Mouse (Mus musculus) MEL (cell line): ENCODE data around the gene Cilp. TPM values are rescaled to one million over a fixed set of nuclear protein-coding genes. Genes with fewer than 3 reads are reported as not detected.

Experiments used
- DNase-seq: peaks from one replicate; pipeline ENCODE4 v3.0.0; 2011; ENCODE audit warnings: low read depth, low spot score
- H3K27ac ChIP-seq: 2 replicates; pipeline ENCODE4 v1.5.1; 2012; ENCODE audit warnings: low read depth, mild to moderate bottlenecking, control low read depth, low read length, moderate library complexity; ENCODE audit not compliant: control insufficient read depth
- H3K27me3 ChIP-seq, 2 experiments: fragments of 150-350 bp in 1 of 2; sonication (generic) in 1 of 2; 2 replicates each; pipeline ENCODE4 v1.6.1; 2012; ENCODE audit warnings: low read length in 2 of 2, mild to moderate bottlenecking in 2 of 2, improper control_type of control experiment in 1 of 2, moderate library complexity in 1 of 2; ENCODE audit not compliant: insufficient read depth in 2 of 2, control insufficient read depth in 1 of 2
- H3K36me3 ChIP-seq, 2 experiments: 2 replicates each; pipeline ENCODE4 v1.6.1; 2012 to 2014; ENCODE audit warnings: low read length in 2 of 2, improper control_type of control experiment in 1 of 2, inconsistent platforms in 1 of 2, mild to moderate bottlenecking in 1 of 2; ENCODE audit not compliant: insufficient read depth in 2 of 2, control insufficient read depth in 1 of 2
- H3K4me1 ChIP-seq, 2 experiments: fragments of 150-350 bp in 1 of 2; sonication (generic) in 1 of 2; 2 replicates each; pipeline ENCODE4 v1.6.1; 2012; ENCODE audit warnings: low read length in 2 of 2, improper control_type of control experiment in 1 of 2, mild to moderate bottlenecking in 1 of 2; ENCODE audit not compliant: insufficient read depth in 2 of 2, control insufficient read depth in 1 of 2
- H3K4me3 ChIP-seq, 2 experiments: fragments of 150-350 bp in 1 of 2; sonication (generic) in 1 of 2; 2 replicates each; pipeline ENCODE4 v1.5.1; 2012; ENCODE audit warnings: low read depth in 2 of 2, low read length in 2 of 2, mild to moderate bottlenecking in 2 of 2, moderate library complexity in 2 of 2, control low read depth in 1 of 2, improper control_type of control experiment in 1 of 2; ENCODE audit not compliant: control insufficient read depth in 1 of 2, insufficient read depth in 1 of 2
- H3K79me2 ChIP-seq: 2 replicates; pipeline ENCODE4 v1.6.1; 2012; ENCODE audit warnings: mild to moderate bottlenecking, low read length, moderate library complexity; ENCODE audit not compliant: control insufficient read depth, poor library complexity, insufficient read depth
- H3K9ac ChIP-seq: 2 replicates; pipeline ENCODE4 v1.6.1; 2012; ENCODE audit warnings: low read depth, mild to moderate bottlenecking, control low read depth, low read length, moderate library complexity; ENCODE audit not compliant: control insufficient read depth, poor library complexity, severe bottlenecking
- H3K9me3 ChIP-seq: fragments of 150-350 bp; sonication (generic); replicated peaks from 2 replicates; pipeline ENCODE4 v1.6.1; 2012; ENCODE audit warnings: mild to moderate bottlenecking, low read length, improper control_type of control experiment, moderate library complexity; ENCODE audit not compliant: insufficient read depth
- CHD1 ChIP-seq: IDR thresholded peaks from 2 replicates; pipeline ENCODE4 v1.6.1; 2012; ENCODE audit warnings: low read depth, mild to moderate bottlenecking, inconsistent platforms, low read length, improper control_type of control experiment
- CHD2 ChIP-seq: IDR thresholded peaks from 2 replicates; pipeline ENCODE4 v1.6.1; 2011; ENCODE audit warnings: low read length, improper control_type of control experiment
- E2F4 ChIP-seq: IDR thresholded peaks from 2 replicates; pipeline ENCODE4 v1.6.1; 2011; ENCODE audit warnings: low read depth, low read length, improper control_type of control experiment, borderline replicate concordance
- ELF1 ChIP-seq: IDR thresholded peaks from 2 replicates; pipeline ENCODE4 v1.6.1; 2014; ENCODE audit warnings: low read depth, mild to moderate bottlenecking, inconsistent platforms, low read length, improper control_type of control experiment, moderate library complexity
- ETS1 ChIP-seq: IDR thresholded peaks from 2 replicates; pipeline ENCODE4 v1.6.1; 2012; ENCODE audit warnings: low read depth, mild to moderate bottlenecking, inconsistent platforms, low read length, improper control_type of control experiment, moderate library complexity
- GABPA ChIP-seq: IDR thresholded peaks from 2 replicates; pipeline ENCODE4 v1.6.1; 2012; ENCODE audit warnings: low read depth, mild to moderate bottlenecking, inconsistent platforms, low read length, improper control_type of control experiment, moderate library complexity
- HCFC1 ChIP-seq: IDR thresholded peaks from 2 replicates; pipeline ENCODE4 v1.6.1; 2012; ENCODE audit warnings: low read depth, mild to moderate bottlenecking, inconsistent platforms, low read length, improper control_type of control experiment, moderate library complexity
- KAT2A ChIP-seq: conservative IDR thresholded peaks from 2 replicates; pipeline ENCODE4 v1.6.1; 2012; ENCODE audit warnings: low read depth, low read length, improper control_type of control experiment, inconsistent platforms
- MAX ChIP-seq: IDR thresholded peaks from 2 replicates; pipeline ENCODE4 v1.6.1; 2011; ENCODE audit warnings: low read length, improper control_type of control experiment
- MAZ ChIP-seq: IDR thresholded peaks from 2 replicates; pipeline ENCODE4 v1.6.1; 2012; ENCODE audit warnings: low read depth, mild to moderate bottlenecking, inconsistent platforms, low read length, improper control_type of control experiment
- MXI1 ChIP-seq: IDR thresholded peaks from 2 replicates; pipeline ENCODE4 v1.6.1; 2011; ENCODE audit warnings: mild to moderate bottlenecking, low read depth, low read length, improper control_type of control experiment
- MYB ChIP-seq: IDR thresholded peaks from 2 replicates; pipeline ENCODE4 v1.6.1; 2011; ENCODE audit warnings: mild to moderate bottlenecking, low read depth, low read length, improper control_type of control experiment
- MYC ChIP-seq: IDR thresholded peaks from 2 replicates; pipeline ENCODE4 v1.6.1; 2011; ENCODE audit warnings: low read depth, mild to moderate bottlenecking, low read length, improper control_type of control experiment, moderate library complexity
- NELFE ChIP-seq: IDR thresholded peaks from 2 replicates; pipeline ENCODE4 v1.6.1; 2011; ENCODE audit warnings: low read depth, low read length, improper control_type of control experiment
- NRF1 ChIP-seq: IDR thresholded peaks from 2 replicates; pipeline ENCODE4 v1.6.1; 2014; ENCODE audit warnings: low read depth, mild to moderate bottlenecking, inconsistent platforms, low read length, improper control_type of control experiment, moderate library complexity; ENCODE audit not compliant: poor library complexity, insufficient read depth, severe bottlenecking
- POLR2A ChIP-seq, 2 experiments: IDR thresholded peaks; 2 replicates each; pipeline ENCODE4 v1.6.1; 2011 to 2012; ENCODE audit warnings: low read length in 2 of 2, mild to moderate bottlenecking in 2 of 2, control low read depth in 1 of 2, improper control_type of control experiment in 1 of 2, low read depth in 1 of 2, moderate library complexity in 1 of 2; ENCODE audit not compliant: control insufficient read depth in 1 of 2, insufficient read depth in 1 of 2, poor library complexity in 1 of 2
- POLR2AphosphoS2 ChIP-seq: IDR thresholded peaks from 2 replicates; pipeline ENCODE4 v1.6.1; 2011; ENCODE audit warnings: low read length, improper control_type of control experiment
- RAD21 ChIP-seq: IDR thresholded peaks from 2 replicates; pipeline ENCODE4 v1.6.1; 2011; ENCODE audit warnings: mild to moderate bottlenecking, low read depth, low read length, improper control_type of control experiment
- RCOR1 ChIP-seq: IDR thresholded peaks from 2 replicates; pipeline ENCODE4 v1.6.1; 2012; ENCODE audit warnings: low read depth, mild to moderate bottlenecking, inconsistent platforms, low read length, improper control_type of control experiment
- SIN3A ChIP-seq: IDR thresholded peaks from 2 replicates; pipeline ENCODE4 v1.6.1; 2012; ENCODE audit warnings: low read length, improper control_type of control experiment, inconsistent platforms
- TBP ChIP-seq: IDR thresholded peaks from 2 replicates; pipeline ENCODE4 v1.8.0; 2011; ENCODE audit warnings: low read depth, low read length, improper control_type of control experiment
- TCF12 ChIP-seq: IDR thresholded peaks from 2 replicates; pipeline ENCODE4 v1.6.1; 2014; ENCODE audit warnings: low read depth, mild to moderate bottlenecking, inconsistent platforms, low read length, improper control_type of control experiment, moderate library complexity
- UBTF ChIP-seq: IDR thresholded peaks from 2 replicates; pipeline ENCODE4 v1.6.1; 2012; ENCODE audit warnings: low read depth, mild to moderate bottlenecking, inconsistent platforms, low read length, improper control_type of control experiment, moderate library complexity, borderline replicate concordance; ENCODE audit not compliant: insufficient read depth
- USF1 ChIP-seq: IDR thresholded peaks from 2 replicates; pipeline ENCODE4 v1.6.1; 2014; ENCODE audit warnings: low read depth, mild to moderate bottlenecking, inconsistent platforms, low read length, improper control_type of control experiment, moderate library complexity
- ZMIZ1 ChIP-seq: IDR thresholded peaks from 2 replicates; pipeline ENCODE4 v1.6.1; 2012; ENCODE audit warnings: low read depth, mild to moderate bottlenecking, inconsistent platforms, low read length, improper control_type of control experiment, moderate library complexity
- ZNF384 ChIP-seq: IDR thresholded peaks from 2 replicates; pipeline ENCODE4 v1.6.1; 2012; ENCODE audit warnings: low read depth, mild to moderate bottlenecking, inconsistent platforms, low read length, improper control_type of control experiment
- polyA plus RNA-seq, 2 experiments: library from polyadenylated mRNA; stranded (reverse) in 1 of 2; unstranded in 1 of 2; fragments of >175 nt in 1 of 2; fragments of >200 nt in 1 of 2; gene quantifications; 2 replicates each; pipeline versions ENCODE4 v1.2.1 to v1.2.4; 2012; ENCODE audit warnings: low replicate concordance in 2 of 2, low read depth in 1 of 2; ENCODE audit not compliant: insufficient read length in 2 of 2, insufficient read depth in 1 of 2, missing spikeins in 1 of 2
- total RNA-seq: library from RNA; depleted of rRNA; stranded (reverse); fragments of 300-350 nt; gene quantifications from 2 replicates; pipeline ENCODE4 v1.2.3, GENCODE M21; 2012

Gene Cilp
- total and polyA plus RNA-seq, 3 experiments = 0.01 TPM; not detected in 2

DNA sequence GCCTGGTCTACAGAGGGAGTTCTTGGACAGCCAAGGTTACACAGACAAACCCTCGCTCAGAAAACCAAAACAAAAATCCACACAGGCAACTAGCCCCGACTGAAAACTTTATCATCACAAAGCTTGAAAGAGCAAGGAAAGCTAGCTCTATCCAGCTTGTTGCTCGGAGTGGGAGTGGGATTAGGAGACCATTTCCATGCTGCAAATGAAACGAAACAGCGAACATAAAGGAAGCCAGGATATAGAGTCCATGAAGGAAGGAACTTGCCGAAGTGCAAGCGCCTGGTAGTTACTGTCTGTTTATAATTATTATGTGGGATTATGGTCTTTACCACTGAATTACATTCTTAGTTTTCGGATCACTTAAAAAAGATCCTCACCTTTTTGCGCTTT, 28.6 kb downstream of the Cilp start (continued):
- TF ChIP-seq RCOR1 (no peak), MYB (no peak), HCFC1 (no peak)

GRCm38 (mm10) chr9:65293973-65294715, 29.2 kb downstream of the Cilp start, which contains the start of gene Clpx:
Clpx (plus strand) TSS chr9:65294260.
- Histone ChIP-seq H3K27ac (peak within 1 kb of the TSS; percentile 85), H3K9me3 (no peaks in the 10 kb centered on the region), H3K27me3 (no peaks in the 10 kb centered on the region), H3K9ac (peak within 1 kb of the TSS; percentile 82), H3K79me2 (peaks cover 16% of the 10 kb centered on the region), H3K4me1 (peaks cover 9 to 14% of the 10 kb centered on the region in 2 experiments; a peak in 3 of 4 replicates), H3K36me3 (peaks cover 6 to 10% of the 10 kb centered on the region in 2 experiments), H3K4me3 (peak within 1 kb of the TSS; percentile 87 to 97)
- TF ChIP-seq TBP = peak; percentile 77; the same call in 1 of the 2 replicates
- peak; percentile 90 for TF ChIP-seq HCFC1
- no peak for TF ChIP-seq RAD21
- TF ChIP-seq MYB = no peak
- peak; percentile 67 to 90 for TF ChIP-seq POLR2A (IDR thresholded peaks at IDR 0.05; ENCODE audit: control insufficient read depth in 1 of 2, insufficient read depth in 1 of 2, low read depth in 1 of 2, low read length in 2 of 2, poor library complexity in 1 of 2)
- no peak for TF ChIP-seq GABPA
- peak; percentile 57 for TF ChIP-seq USF1
- TF ChIP-seq ZMIZ1 = peak; percentile 63
- TF ChIP-seq ETS1 = peak; percentile 46; the same call in 1 of the 2 replicates
- TF ChIP-seq E2F4 = peak; percentile 49; the same call in 1 of the 2 replicates
- no peak for TF ChIP-seq CHD1
- TF ChIP-seq MYC = peak; percentile 63; the same call in 1 of the 2 replicates
- TF ChIP-seq MXI1 = peak; percentile 95
- TF ChIP-seq ZNF384 = no peak
- peak; percentile 82 for TF ChIP-seq NELFE
- TF ChIP-seq CHD2 = no peak
- no peak for TF ChIP-seq UBTF
- TF ChIP-seq NRF1 = peak; percentile 97
- TF ChIP-seq ELF1 = peak; percentile 65
- peak; percentile 94 for TF ChIP-seq SIN3A
- peak; percentile 64 for TF ChIP-seq KAT2A
- TF ChIP-seq POLR2AphosphoS2 = peak; percentile 59; the same call in 1 of the 2 replicates
- TF ChIP-seq MAZ = peak; percentile 78; the same call in 1 of the 2 replicates
- peak; percentile 75 for TF ChIP-seq MAX
- peak; percentile 71 for TF ChIP-seq TCF12
- DNase-seq = peak; percentile 99
